Mouse (Mus musculus) small intestine, adult 2 months (tissue): Measurements from ENCODE around the gene Tex29.

Source experiments
- CTCF ChIP-seq: fragments of 200-500 bp; IDR thresholded peaks from 2 replicates; pipeline ENCODE4 v1.5.1; 2012; ENCODE audit warnings: low read depth, mild to moderate bottlenecking, control low read depth, inconsistent platforms, low read length, moderate library complexity, mixed read lengths; ENCODE audit not compliant: insufficient replicate concordance, insufficient read length; ENCODE audit errors: extremely low read depth
- POLR2A ChIP-seq: fragments of 200-500 bp; IDR thresholded peaks from 2 replicates; pipeline ENCODE4 v1.6.1; 2012; ENCODE audit warnings: low read depth, mild to moderate bottlenecking, control low read depth, inconsistent platforms, low read length, moderate library complexity

DNA sequence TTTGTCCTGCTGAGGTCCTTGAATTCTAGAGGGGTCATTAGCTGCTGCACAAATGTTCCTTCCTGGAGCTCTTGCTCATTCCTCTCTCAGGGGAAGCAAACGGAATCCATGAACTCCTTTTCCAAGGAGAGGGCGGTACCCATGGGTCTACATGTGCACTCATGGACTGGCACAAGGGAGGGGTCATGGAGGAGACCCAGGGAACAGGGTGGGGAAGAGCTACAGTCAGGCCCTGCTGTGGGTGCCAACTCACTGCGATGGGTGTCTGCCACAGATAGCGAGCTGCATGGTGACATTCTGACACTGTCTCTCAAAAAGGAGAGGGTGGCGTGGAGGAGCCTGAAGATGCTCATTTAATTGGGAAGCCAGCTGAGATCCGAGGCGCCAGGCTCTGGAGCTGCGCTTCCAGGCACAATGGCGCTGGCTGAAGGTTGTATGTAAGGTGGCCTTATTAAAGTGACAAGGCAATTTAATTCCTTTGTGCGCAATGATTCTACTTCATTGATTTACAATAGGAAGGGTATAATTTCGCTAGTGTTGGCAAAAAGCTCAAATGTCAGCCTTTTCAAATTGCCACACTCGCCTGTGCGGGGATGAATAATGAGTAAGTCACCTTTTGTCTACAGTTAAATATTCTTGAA is 55.9 kb downstream of the Tex29 start:
- TF ChIP-seq CTCF (no peak), POLR2A (no peak)
